ENCODE assay signal across 10 mouse cellular contexts in the genomic region with DNA sequence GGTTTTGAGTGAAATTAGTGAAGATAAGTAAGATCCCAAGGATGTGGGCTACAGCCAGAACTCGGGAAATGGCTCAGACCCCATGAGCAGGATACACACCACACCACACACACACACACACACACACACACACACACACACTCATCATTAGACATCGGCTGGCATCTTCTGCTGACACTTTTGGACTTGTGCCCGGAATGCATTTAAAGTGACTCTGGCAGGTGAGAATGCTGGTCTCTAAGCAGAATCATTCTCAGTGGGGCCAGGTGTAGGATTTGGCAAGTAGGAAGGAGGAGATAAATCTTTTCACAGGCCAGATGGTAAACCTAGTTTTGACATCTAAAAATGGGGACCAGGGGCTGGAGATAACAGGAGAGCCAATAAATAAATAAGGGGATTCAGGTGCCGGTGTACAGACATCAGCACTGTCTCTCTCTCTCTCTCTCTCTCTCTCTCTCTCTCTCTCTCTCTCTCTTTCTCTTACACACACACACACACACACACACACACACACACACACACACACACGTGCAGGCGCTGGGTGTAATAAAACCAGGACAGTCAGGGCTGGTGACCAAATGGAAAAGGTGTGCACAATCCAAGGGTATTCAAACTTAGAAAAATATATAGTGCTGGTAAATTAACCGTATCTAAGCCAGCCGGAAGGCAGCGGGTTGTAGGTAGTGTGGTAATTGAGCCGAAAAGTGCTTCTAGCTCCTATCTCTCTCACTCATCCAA. TPM values are rescaled to one million over a fixed set of nuclear protein-coding genes. Genes with fewer than 3 reads are reported as not detected.
DNase-seq lines count a peak whose midpoint lies in the region; ATAC-seq and TF ChIP-seq lines count a peak whose summit lies in the region.
"Had no signal": no experiment of that assay in that cellular context is flagged by ENCODE, and none has a peak within 500 bp of the region (broad histone marks: within the 10 kb centered on the region; RNA-seq: fewer than 3 reads in every experiment).

No protein-coding gene starts in this region.

- no peak overlapping the region for H3K9ac ChIP-seq in kidney, embryonic 16.5 days (replicated peaks; ENCODE audit: low read length)
- H3K9ac ChIP-seq in forebrain, postnatal 0 days: peak overlapping the region; percentile 60
- H3K9ac ChIP-seq in midbrain, embryonic 14.5 days (replicated peaks; ENCODE audit: low read length): peak overlapping the region; percentile 54

- H3K36me3 ChIP-seq in kidney, embryonic 16.5 days (ENCODE audit: insufficient read depth, low read length): no peaks in the 10 kb centered on the region
- H3K36me3 ChIP-seq in forebrain, postnatal 0 days (ENCODE audit: insufficient read depth): no peaks in the 10 kb centered on the region
- no peaks in the 10 kb centered on the region for H3K36me3 ChIP-seq in midbrain, embryonic 14.5 days (ENCODE audit: control insufficient read depth, insufficient read depth, low read length)
- H3K36me3 ChIP-seq: G1E had no signal

- H3K9me3 ChIP-seq in kidney, embryonic 16.5 days (ENCODE audit: low read length): no peaks in the 10 kb centered on the region
- no peaks in the 10 kb centered on the region for H3K9me3 ChIP-seq in forebrain, postnatal 0 days (ENCODE audit: low read length)
- no peaks in the 10 kb centered on the region for H3K9me3 ChIP-seq in midbrain, embryonic 14.5 days (ENCODE audit: control insufficient read depth, low read length)
- H3K9me3 ChIP-seq: G1E had no signal

- peak overlapping the region; percentile 46 for H3K4me3 ChIP-seq in kidney, embryonic 16.5 days (ENCODE audit: low read length)
- H3K4me3 ChIP-seq in forebrain, postnatal 0 days (ENCODE audit: low read depth, low read length): peak overlapping the region; percentile 44
- H3K4me3 ChIP-seq in midbrain, embryonic 14.5 days (replicated peaks; ENCODE audit: low read depth, low read length): peak overlapping the region; percentile 43

- TF ChIP-seq CTCF in forebrain, postnatal 0 days (IDR thresholded peaks at IDR 0.05; ENCODE audit: low read depth): peak; percentile 1; the same call in 1 of the 2 replicates

- H3K4me2 ChIP-seq in kidney, embryonic 16.5 days (replicated peaks; ENCODE audit: low read depth, low read length): peak overlapping the region; percentile 58
- H3K4me2 ChIP-seq in forebrain, postnatal 0 days (ENCODE audit: low read depth): peak overlapping the region; percentile 85
- peak overlapping the region; percentile 96 for H3K4me2 ChIP-seq in midbrain, embryonic 14.5 days (ENCODE audit: low read length)

- no peak for DNase-seq in kidney, postnatal 14 days
- DNase-seq in cerebellum, adult 11-12 months: peak; percentile 86
- DNase-seq in forebrain, postnatal 0 days: peak; percentile 68
- DNase-seq in midbrain, embryonic 14.5 days: peak; percentile 39
- DNase-seq in testis, postnatal 10 days (ENCODE audit: low spot score): no peak
- no peak for DNase-seq in kidney, postnatal 4 days
- no peak for DNase-seq in lung, postnatal 10 days
- DNase-seq: thymus, postnatal 14 days had no signal

- peaks cover 16% of the 10 kb centered on the region for H3K4me1 ChIP-seq in kidney, embryonic 16.5 days (ENCODE audit: insufficient read depth, low read length)
- peaks cover 51% of the 10 kb centered on the region for H3K4me1 ChIP-seq in forebrain, postnatal 0 days (ENCODE audit: insufficient read depth)
- H3K4me1 ChIP-seq in midbrain, embryonic 14.5 days (ENCODE audit: control insufficient read depth, insufficient read depth, low read length): peaks cover 41% of the 10 kb centered on the region

- H3K27me3 ChIP-seq in kidney, embryonic 16.5 days (ENCODE audit: insufficient read depth, low read length): peaks cover 45% of the 10 kb centered on the region
- H3K27me3 ChIP-seq in forebrain, postnatal 0 days (ENCODE audit: insufficient read depth, low read length): no peaks in the 10 kb centered on the region
- H3K27me3 ChIP-seq in midbrain, embryonic 14.5 days (ENCODE audit: control insufficient read depth, insufficient read depth, low read length): 0 out of 2 replicates have a peak, but pooled peaks cover 5% of the 10 kb centered on the region

- ATAC-seq in kidney, embryonic 16.5 days (ENCODE audit: low FRiP score, low TSS enrichment): no peak
- no peak; the same call in 1 of the 2 replicates for ATAC-seq in forebrain, postnatal 0 days
- no peak for ATAC-seq in midbrain, embryonic 14.5 days (ENCODE audit: low FRiP score, low TSS enrichment)

- WGBS in kidney, embryonic 16.5 days: 39% methylated on average over 10 of the region's 10 CpGs
- WGBS in forebrain, postnatal 0 days: 17% methylated on average over 10 of the region's 10 CpGs
- WGBS in midbrain, embryonic 14.5 days: 32% methylated on average over 10 of the region's 10 CpGs

- no peak overlapping the region for H3K27ac ChIP-seq in kidney, embryonic 16.5 days (ENCODE audit: low read length)
- H3K27ac ChIP-seq in forebrain, postnatal 0 days (ENCODE audit: low read depth, low read length): peak overlapping the region; percentile 92
- H3K27ac ChIP-seq in midbrain, embryonic 14.5 days (replicated peaks; ENCODE audit: low read depth, low read length): peak overlapping the region; percentile 94

RNA-seq across cellular contexts. Expression of a gene that starts 7.6 kb away (rescaled TPM):
- polyA plus RNA-seq in kidney, embryonic 16.5 days (2015; fragmentation: Nextera tagmentation; extraction: Ambion mirVana): 0.06 and 0.09 TPM in 2 replicates
- total RNA-seq in forebrain, postnatal 0 days (2014; rRNA removed): 213 and 219 TPM in 2 replicates
- 37.1 and 39.0 TPM in 2 replicates for polyA plus RNA-seq in forebrain, postnatal 0 days (2015; fragmentation: Nextera tagmentation; extraction: Ambion mirVana)
- 19.1 and 29.4 TPM in 2 replicates for polyA plus RNA-seq in midbrain, embryonic 14.5 days (2014; fragmentation: Nextera tagmentation; extraction: Ambion mirVana)
- polyA plus RNA-seq: G1E had no signal

RNA-seq across cellular contexts. Expression of a gene that starts 9.1 kb away (rescaled TPM):
- polyA plus RNA-seq in kidney, embryonic 16.5 days (2015; fragmentation: Nextera tagmentation; extraction: Ambion mirVana): not detected in 2 replicates
- 32.7 and 38.1 TPM in 2 replicates for total RNA-seq in forebrain, postnatal 0 days (2014; rRNA removed)
- 122 and 137 TPM in 2 replicates for polyA plus RNA-seq in forebrain, postnatal 0 days (2015; fragmentation: Nextera tagmentation; extraction: Ambion mirVana)
- 37.5 and 53.7 TPM in 2 replicates for polyA plus RNA-seq in midbrain, embryonic 14.5 days (2014; fragmentation: Nextera tagmentation; extraction: Ambion mirVana)
- total RNA-seq: G1E had no signal
- polyA plus RNA-seq: G1E had no signal

RNA-seq across cellular contexts. Expression of a gene that starts 26.5 kb away (rescaled TPM):
- polyA plus RNA-seq in kidney, embryonic 16.5 days (2015; fragmentation: Nextera tagmentation; extraction: Ambion mirVana): not detected in 2 replicates
- total RNA-seq in forebrain, postnatal 0 days (2014; rRNA removed): not detected in 2 replicates
- polyA plus RNA-seq in forebrain, postnatal 0 days (2015; fragmentation: Nextera tagmentation; extraction: Ambion mirVana): not detected in 2 replicates
- not detected in 2 replicates for polyA plus RNA-seq in midbrain, embryonic 14.5 days (2014; fragmentation: Nextera tagmentation; extraction: Ambion mirVana)
- polyA plus RNA-seq: G1E had no signal

RNA-seq across cellular contexts. Expression of a gene that starts 31.9 kb away (rescaled TPM):
- polyA plus RNA-seq in kidney, embryonic 16.5 days (2015; fragmentation: Nextera tagmentation; extraction: Ambion mirVana): 12.6 and 14.3 TPM in 2 replicates
- 26.5 and 28.3 TPM in 2 replicates for total RNA-seq in forebrain, postnatal 0 days (2014; rRNA removed)
- 44.2 and 61.1 TPM in 2 replicates for polyA plus RNA-seq in forebrain, postnatal 0 days (2015; fragmentation: Nextera tagmentation; extraction: Ambion mirVana)
- polyA plus RNA-seq in midbrain, embryonic 14.5 days (2014; fragmentation: Nextera tagmentation; extraction: Ambion mirVana): 25.5 and 40.2 TPM in 2 replicates

RNA-seq across cellular contexts. Expression of a gene that starts 56.0 kb away (rescaled TPM):
- polyA plus RNA-seq in kidney, embryonic 16.5 days (2015; fragmentation: Nextera tagmentation; extraction: Ambion mirVana): 8.6 TPM in 2 replicates
- total RNA-seq in forebrain, postnatal 0 days (2014; rRNA removed): 0.76 and 0.85 TPM in 2 replicates
- polyA plus RNA-seq in forebrain, postnatal 0 days (2015; fragmentation: Nextera tagmentation; extraction: Ambion mirVana): 0.24 and 0.53 TPM in 2 replicates
- polyA plus RNA-seq in midbrain, embryonic 14.5 days (2014; fragmentation: Nextera tagmentation; extraction: Ambion mirVana): 0.22 and 0.23 TPM in 2 replicates
- total RNA-seq: G1E had no signal
- polyA plus RNA-seq: G1E had no signal

Comparison
In these comparisons a context has a peak if more than half of its experiments do, and no peak if none do; other contexts are left out.
1. DNase-seq: peak in cerebellum, adult 11-12 months (single experiment), forebrain, postnatal 0 days (single experiment) and midbrain, embryonic 14.5 days (single experiment); none in kidney, postnatal 14 days (single experiment), testis, postnatal 10 days (single experiment), kidney, postnatal 4 days (0 of 2) and lung, postnatal 10 days (single experiment).
2. RNA of a gene that starts 7.6 kb away (polyA plus RNA-seq): 37.1 to 39.0 TPM in forebrain, postnatal 0 days and 19.1 to 29.4 TPM in midbrain, embryonic 14.5 days; 0.06 to 0.09 TPM in kidney, embryonic 16.5 days; every median in the first group is over 10 times any median in the second.
3. RNA of a gene that starts 9.1 kb away (polyA plus RNA-seq): 122 to 137 TPM in forebrain, postnatal 0 days and 37.5 to 53.7 TPM in midbrain, embryonic 14.5 days; not detected in kidney, embryonic 16.5 days; every median in the first group is over 10 times any median in the second.
4. Peak in every context shown above with its lines, with median percentiles within 50 percentile points of each other: H3K4me2 ChIP-seq and H3K4me3 ChIP-seq.